Mouse (Mus musculus) MEL (cell line): ENCODE results near the gene Trappc10.

Source experiments
- CHD1 ChIP-seq: IDR thresholded peaks from 2 replicates; pipeline ENCODE4 v1.6.1; 2012; ENCODE audit warnings: low read depth, mild to moderate bottlenecking, inconsistent platforms, low read length, improper control_type of control experiment
- CTCF ChIP-seq, 3 experiments: IDR thresholded peaks in 2 of 3; conservative IDR thresholded peaks in 1 of 3; 2 replicates each; pipeline ENCODE4 v1.5.1; 2011 to 2012; ENCODE audit warnings: low read length in 3 of 3, low read depth in 2 of 3, mild to moderate bottlenecking in 2 of 3, improper control_type of control experiment in 1 of 3, inconsistent platforms in 1 of 3, mixed read lengths in 1 of 3, moderate library complexity in 1 of 3; ENCODE audit not compliant: control insufficient read depth in 1 of 3, insufficient read depth in 1 of 3, poor library complexity in 1 of 3, severe bottlenecking in 1 of 3
- EP300 ChIP-seq, 2 experiments: IDR thresholded peaks; 2 replicates each; pipeline ENCODE4 v1.6.1; 2011; ENCODE audit warnings: improper control_type of control experiment in 2 of 2, low read length in 2 of 2, low read depth in 1 of 2, mild to moderate bottlenecking in 1 of 2
- NELFE ChIP-seq: IDR thresholded peaks from 2 replicates; pipeline ENCODE4 v1.6.1; 2011; ENCODE audit warnings: low read depth, low read length, improper control_type of control experiment
- POLR2AphosphoS5 ChIP-seq: IDR thresholded peaks from 2 replicates; pipeline ENCODE4 v1.6.1; 2012; ENCODE audit warnings: low read depth, borderline replicate concordance, mild to moderate bottlenecking, inconsistent platforms, low read length, moderate library complexity, mixed read lengths
- SMC3 ChIP-seq: IDR thresholded peaks from 2 replicates; pipeline ENCODE4 v1.6.1; 2011; ENCODE audit warnings: low read depth, low read length, improper control_type of control experiment

DNA sequence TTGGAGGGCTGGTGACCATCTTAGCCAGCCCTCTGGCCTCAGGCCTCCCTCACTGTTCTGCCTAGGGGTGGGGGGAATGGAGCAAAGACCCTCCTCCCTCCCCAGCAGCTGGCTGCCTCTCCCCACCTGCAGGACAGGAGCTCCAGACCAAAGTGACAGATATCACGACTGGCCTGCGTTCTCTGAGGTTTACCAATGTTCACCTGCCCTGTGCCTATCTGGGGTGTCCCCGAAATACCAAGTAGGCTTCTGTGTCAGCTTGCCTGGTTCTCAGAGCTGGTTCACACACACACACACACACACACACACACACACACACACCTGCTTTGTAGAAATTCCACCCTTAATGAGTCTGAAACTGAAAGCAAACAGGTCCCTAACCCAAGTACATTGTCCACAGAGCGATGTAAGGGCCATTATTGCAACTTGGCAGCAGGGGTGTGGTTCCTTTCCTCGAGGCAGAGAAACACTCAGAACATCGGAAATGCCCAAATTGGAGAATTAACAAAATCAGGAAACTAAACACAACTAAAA lies 13.8 kb upstream of the Trappc10 start:
- TF ChIP-seq SMC3 (no peak), CTCF (IDR thresholded peaks at IDR 0.05 in 2 of 3, conservative IDR thresholded peaks at IDR 0.05 in 1 of 3; ENCODE audit: control insufficient read depth in 1 of 3, insufficient read depth in 1 of 3, low read depth in 2 of 3, low read length in 3 of 3, poor library complexity in 1 of 3, severe bottlenecking in 1 of 3) (no peak), EP300 (IDR thresholded peaks at IDR 0.05; ENCODE audit: low read depth in 1 of 2, low read length in 2 of 2) (no peak), POLR2AphosphoS5 (no peak), CHD1 (no peak), NELFE (no peak)
